Mouse (Mus musculus) thymus, postnatal 36 days (tissue): ENCODE results near the gene Mrs2.

ENCODE experiments used
- DNase-seq, 2 experiments: peaks; one replicate each; pipeline ENCODE4 v3.0.0; 2022; ENCODE audit warnings: mixed read lengths in 2 of 2

Mrs2 gene

GRCm38 (mm10) chr13:25019793-25020539 lies at the start of gene Mrs2:
Gene Mrs2 (minus strand): TSS chr13:25020379.
- DNase-seq = peak; percentile 87 to 89

- DNase-seq = no peak
These were observed 49.6 kb upstream of the Mrs2 start for GRCm38 (mm10) chr13:25069765-25070164.

- DNase-seq = no peak
These were observed 47.0 kb upstream of the Mrs2 start for GRCm38 (mm10) chr13:25067183-25067582.

- DNase-seq = no peak
These were observed 46.5 kb upstream of the Mrs2 start for GRCm38 (mm10) chr13:25066659-25067058.

- DNase-seq = peak; percentile 3 to 7
These were observed 35.9 kb upstream of the Mrs2 start, which contains the start of gene Dcdc2a for GRCm38 (mm10) chr13:25055873-25056667. Gene Dcdc2a (plus strand): TSS chr13:25056004.

- DNase-seq = peak; percentile 44 to 65
These were observed 35.0 kb upstream of the Mrs2 start for GRCm38 (mm10) chr13:25055111-25055554.

- DNase-seq = no peak
These were observed 32.5 kb upstream of the Mrs2 start for GRCm38 (mm10) chr13:25052671-25053070.

GRCm38 (mm10) chr13:25039488-25039887 lies 19.3 kb upstream of the Mrs2 start:
- no peak for DNase-seq

GRCm38 (mm10) chr13:25027114-25027425 lies 6.9 kb upstream of the Mrs2 start:
- no peak for DNase-seq

GRCm38 (mm10) chr13:25026409-25027113 lies 6.4 kb upstream of the Mrs2 start:
- no peak for DNase-seq

- DNase-seq = peak in 1 of 2 experiments; percentile 13
These were observed 4.5 kb upstream of the Mrs2 start for GRCm38 (mm10) chr13:25024655-25025054.

- no peak for DNase-seq
These were observed 3.0 kb upstream of the Mrs2 start for GRCm38 (mm10) chr13:25023129-25023528.

GRCm38 (mm10) chr13:25022386-25022785 lies 2.2 kb upstream of the Mrs2 start:
- DNase-seq = no peak

- no peak for DNase-seq
These were observed 337 bp upstream of the Mrs2 start for GRCm38 (mm10) chr13:25020540-25020892.

- no peak for DNase-seq
These were observed 1.9 kb downstream of the Mrs2 start for GRCm38 (mm10) chr13:25018316-25018715.

- peak; percentile 44 to 51 for DNase-seq
These were observed 13.1 kb downstream of the Mrs2 start for GRCm38 (mm10) chr13:25007115-25007514.

- DNase-seq = no peak
These were observed 17.2 kb downstream of the Mrs2 start for GRCm38 (mm10) chr13:25002965-25003364.

- no peak for DNase-seq
These were observed 20.6 kb downstream of the Mrs2 start for GRCm38 (mm10) chr13:24999538-24999937.

- no peak for DNase-seq
These were observed 27.0 kb downstream of the Mrs2 start for GRCm38 (mm10) chr13:24993160-24993559.

GRCm38 (mm10) chr13:24989006-24989405 lies 31.2 kb downstream of the Mrs2 start:
- DNase-seq = no peak

GRCm38 (mm10) chr13:24988391-24988790 lies 31.8 kb downstream of the Mrs2 start:
- peak; percentile 38 to 40 for DNase-seq

- DNase-seq = no peak
These were observed 34.7 kb downstream of the Mrs2 start for GRCm38 (mm10) chr13:24985435-24985834.

- DNase-seq = no peak
These were observed 39.1 kb downstream of the Mrs2 start for GRCm38 (mm10) chr13:24981031-24981430.
